Mouse (Mus musculus) lung, postnatal 0 days (tissue): ENCODE measurements around the gene B830017H08Rik. TPM values are rescaled to one million over a fixed set of nuclear protein-coding genes. Genes with fewer than 3 reads are reported as not detected.
A peak's percentile ranks its signal among the peaks of the same experiment; 100 is the strongest.

Experiments used
- ATAC-seq: fragments of 200-750 bp; cut with Nextera tagmentation; 2 replicates; pipeline ENCODE4 v1.8.0; 2017; ENCODE audit warnings: moderate library complexity
- DNase-seq: peaks from one replicate; pipeline ENCODE4 v3.0.0-alpha.2; 2016; ENCODE audit warnings: low spot score
- H3K27ac ChIP-seq: fragments of 300-500 bp; sonication (generic); 2 replicates; pipeline ENCODE4 v1.5.1; 2014; ENCODE audit warnings: antibody characterized with exemption, mild to moderate bottlenecking, low read length, mixed read lengths
- H3K27me3 ChIP-seq: fragments of 300-500 bp; sonication (generic); replicated peaks from 2 replicates; pipeline ENCODE4 v1.6.1; 2014; ENCODE audit warnings: low read length, mixed read lengths; ENCODE audit not compliant: insufficient read depth
- H3K36me3 ChIP-seq: fragments of 300-500 bp; sonication (generic); 2 replicates; pipeline ENCODE4 v1.6.1; 2014; ENCODE audit warnings: low read length, mixed read lengths; ENCODE audit not compliant: insufficient read depth
- H3K4me1 ChIP-seq: fragments of 300-500 bp; sonication (generic); 2 replicates; pipeline ENCODE4 v1.6.1; 2014; ENCODE audit warnings: antibody characterized with exemption, low read depth, low read length, mixed read lengths; ENCODE audit not compliant: insufficient read depth
- H3K4me2 ChIP-seq: fragments of 300-500 bp; sonication (generic); replicated peaks from 2 replicates; pipeline ENCODE4 v1.6.1; 2014; ENCODE audit warnings: low read depth, mild to moderate bottlenecking, low read length, moderate library complexity, mixed read lengths
- H3K4me3 ChIP-seq: fragments of 300-500 bp; sonication (generic); 2 replicates; pipeline ENCODE4 v1.5.1; 2014; ENCODE audit warnings: low read depth, low read length
- H3K9ac ChIP-seq: fragments of 300-500 bp; sonication (generic); replicated peaks from 2 replicates; pipeline ENCODE4 v1.6.1; 2014; ENCODE audit warnings: low read depth, mild to moderate bottlenecking
- H3K9me3 ChIP-seq: fragments of 300-500 bp; sonication (generic); 2 replicates; pipeline ENCODE4 v1.6.1; 2016; ENCODE audit warnings: low read length, mixed read lengths
- CTCF ChIP-seq: IDR thresholded peaks from 2 replicates; pipeline ENCODE4 v1.5.1; 2016; ENCODE audit warnings: antibody characterized with exemption, mild to moderate bottlenecking
- EP300 ChIP-seq: IDR thresholded peaks from 2 replicates; pipeline ENCODE4 v1.6.1; 2016; ENCODE audit warnings: antibody characterized with exemption, mild to moderate bottlenecking, control low read depth
- WGBS: fragments of 180-500 bp; shearing (Covaris S2); extraction: QIAGEN DNeasy Blood & Tissue Kit; methylation state at CpG from one replicate; pipeline ENCODE4 v1.1.7; 2014; 5-methylcytosine and 5-hydroxymethylcytosine counted together
- polyA plus RNA-seq: library from polyadenylated mRNA; unstranded; fragments of >200 nt; fragmentation: Nextera tagmentation; extraction: Ambion mirVana; gene quantifications from 2 replicates; pipeline ENCODE4 v1.2.1, GENCODE M21; 2015

The B830017H08Rik gene
- polyA plus RNA-seq, 1 experiment from 2014 or later = not detected

DNA sequence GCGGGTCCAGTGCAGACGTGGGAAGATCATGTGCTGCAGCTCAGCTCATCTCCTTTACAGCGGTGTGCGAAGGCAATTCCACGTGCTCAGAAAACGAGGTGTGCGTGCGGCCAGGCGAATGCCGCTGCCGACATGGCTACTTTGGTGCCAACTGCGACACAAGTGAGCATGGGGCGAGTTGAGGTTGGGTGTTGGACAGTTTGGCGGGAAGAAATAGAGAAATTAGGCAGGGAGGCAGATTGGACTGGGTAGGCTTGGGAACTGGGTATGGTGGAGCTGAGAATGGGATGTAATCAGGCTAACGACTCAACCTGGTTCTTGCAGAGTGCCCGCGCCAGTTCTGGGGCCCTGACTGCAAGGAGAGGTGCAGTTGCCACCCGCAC, 30.5 kb upstream of the B830017H08Rik start:
- Histone ChIP-seq H3K4me1 (peaks cover 32% of the 10 kb centered on the region), H3K9ac (no peak overlapping the region)
- whole genome bisulfite sequencing = 31% methylated on average over 18 of the region's 18 CpGs

DNA sequence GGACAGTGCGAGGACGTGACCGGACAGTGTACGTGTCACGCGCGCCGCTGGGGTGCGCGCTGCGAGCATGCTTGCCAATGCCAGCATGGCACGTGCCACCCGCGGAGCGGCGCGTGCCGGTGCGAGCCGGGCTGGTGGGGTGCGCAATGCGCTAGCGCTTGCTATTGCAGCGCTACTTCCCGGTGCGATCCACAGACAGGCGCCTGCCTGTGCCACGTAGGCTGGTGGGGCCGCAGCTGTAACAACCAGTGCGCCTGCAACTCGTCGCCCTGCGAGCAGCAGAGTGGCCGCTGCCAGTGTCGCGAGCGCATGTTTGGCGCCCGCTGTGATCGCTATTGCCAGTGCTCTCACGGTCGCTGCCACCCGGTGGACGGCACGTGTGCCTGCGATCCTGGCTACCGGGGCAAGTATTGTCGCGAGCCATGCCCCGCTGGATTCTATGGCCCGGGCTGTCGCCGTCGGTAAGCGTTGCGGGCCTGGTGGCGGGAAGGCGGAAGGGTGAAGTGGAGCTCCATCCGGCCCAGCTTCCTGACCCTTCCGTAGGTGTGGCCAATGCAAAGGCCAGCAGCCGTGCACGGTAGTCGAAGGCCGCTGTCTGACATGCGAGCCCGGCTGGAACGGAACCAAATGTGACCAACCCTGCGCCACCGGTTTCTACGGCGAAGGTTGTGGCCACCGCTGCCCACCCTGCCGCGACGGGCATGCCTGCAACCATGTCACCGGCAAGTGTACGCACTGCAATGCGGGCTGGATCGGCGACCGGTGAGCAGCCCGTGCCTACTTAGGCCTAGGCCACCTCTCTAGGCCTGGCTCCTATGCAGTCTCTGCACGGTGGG, 29.9 kb upstream of the B830017H08Rik start:
- Histone ChIP-seq H3K4me3 (peak overlapping the region; percentile 28), H3K4me1 (peaks cover 36% of the 10 kb centered on the region), H3K9me3 (no peaks in the 10 kb centered on the region), H3K27ac (no peak overlapping the region), H3K27me3 (peaks cover 38% of the 10 kb centered on the region), H3K9ac (no peak overlapping the region), H3K36me3 (no peaks in the 10 kb centered on the region), H3K4me2 (peak overlapping the region; percentile 46)
- TF ChIP-seq EP300 = no peak
- TF ChIP-seq CTCF = peak; percentile 42
- ATAC-seq = no peak
- peak; percentile 39 for DNase-seq
- 16% methylated on average over 83 of the region's 83 CpGs for WGBS

More for the DNA sequence above, 30.5 kb upstream of the B830017H08Rik start:
- TF ChIP-seq EP300 (no peak), CTCF (no peak)
- 0 out of 2 replicates have a peak overlapping the region, but pooled peaks have one; percentile 28 for H3K4me3 ChIP-seq
- H3K36me3 ChIP-seq = no peaks in the 10 kb centered on the region
- no peaks in the 10 kb centered on the region for H3K9me3 ChIP-seq
- no peak overlapping the region for H3K27ac ChIP-seq
- ATAC-seq (no peak), DNase-seq (no peak)
- peak overlapping the region; percentile 46 for H3K4me2 ChIP-seq
- H3K27me3 ChIP-seq = peaks cover 38% of the 10 kb centered on the region

DNA sequence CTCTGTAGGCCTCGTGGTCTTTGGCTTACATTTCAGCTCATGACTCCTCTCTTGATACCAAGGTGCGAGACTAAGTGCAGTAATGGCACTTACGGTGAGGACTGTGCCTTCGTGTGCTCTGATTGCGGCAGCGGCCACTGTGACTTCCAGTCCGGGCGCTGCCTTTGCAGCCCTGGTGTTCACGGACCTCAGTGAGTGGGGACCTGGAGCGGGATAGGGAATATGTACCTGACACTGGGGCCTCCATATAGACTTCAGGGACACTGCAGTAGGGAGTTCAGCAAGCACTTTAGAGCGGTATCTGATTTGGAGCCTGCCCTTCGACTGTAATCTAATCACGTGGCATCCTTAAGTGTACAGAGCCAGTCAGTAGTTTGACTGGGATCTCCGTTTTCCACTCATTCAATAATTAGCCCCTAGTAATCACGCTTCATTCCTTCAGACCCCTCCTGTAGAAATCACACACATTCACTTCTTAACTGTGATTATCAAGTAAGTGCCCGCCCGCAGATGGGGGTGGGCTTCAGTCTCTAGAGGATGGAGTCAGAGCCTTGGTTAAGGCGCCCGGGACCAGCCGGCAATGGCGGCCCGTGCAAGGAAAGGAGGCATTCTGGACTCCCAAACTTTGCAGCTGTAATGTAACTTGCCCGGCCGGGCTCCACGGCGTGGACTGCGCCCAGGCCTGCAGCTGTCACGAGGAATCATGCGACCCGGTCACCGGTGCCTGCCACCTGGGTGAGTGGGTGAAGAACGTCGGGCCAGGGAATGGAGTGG, 29.1 kb upstream of the B830017H08Rik start:
- H3K4me1 ChIP-seq = peaks cover 36% of the 10 kb centered on the region
- peak overlapping the region; percentile 28 for H3K4me3 ChIP-seq
- DNase-seq (no peak), ATAC-seq (no peak)
- H3K36me3 ChIP-seq = no peaks in the 10 kb centered on the region
- H3K9ac ChIP-seq = no peak overlapping the region
- no peaks in the 10 kb centered on the region for H3K9me3 ChIP-seq
- H3K27ac ChIP-seq = no peak overlapping the region
- 41% methylated on average over 33 of the region's 33 CpGs for WGBS
- TF ChIP-seq CTCF (no peak), EP300 (no peak)
- peaks cover 38% of the 10 kb centered on the region for H3K27me3 ChIP-seq
- H3K4me2 ChIP-seq = peak overlapping the region; percentile 46

DNA sequence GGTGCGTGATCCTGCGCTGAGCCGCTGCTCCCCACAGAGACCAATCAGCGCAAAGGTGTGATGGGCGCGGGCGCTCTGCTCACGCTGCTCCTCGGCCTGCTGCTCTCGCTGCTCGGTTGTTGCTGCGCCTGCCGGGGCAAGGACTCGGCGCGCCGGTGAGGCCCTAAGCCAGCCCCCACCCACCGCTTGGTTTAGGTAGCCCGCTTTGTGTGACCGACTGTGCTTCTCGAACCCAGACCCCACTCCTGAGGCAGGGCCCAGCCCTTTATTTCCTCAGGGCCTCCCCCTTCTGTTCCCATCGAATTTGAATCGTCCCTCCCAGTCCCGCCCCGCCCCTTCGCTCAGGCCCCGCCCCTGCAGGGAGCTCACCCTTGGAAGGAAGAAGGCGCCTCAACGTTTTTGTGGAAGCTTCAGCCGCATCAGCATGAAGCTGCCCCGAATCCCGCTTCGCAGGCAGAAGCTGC, 28.4 kb upstream of the B830017H08Rik start:
- Histone ChIP-seq H3K4me3 (peak overlapping the region; percentile 14; the same call in 1 of the 2 replicates), H3K27me3 (peaks cover 33% of the 10 kb centered on the region), H3K4me2 (peak overlapping the region; percentile 42), H3K9ac (no peak overlapping the region), H3K4me1 (peaks cover 36% of the 10 kb centered on the region), H3K27ac (no peak overlapping the region), H3K36me3 (no peaks in the 10 kb centered on the region), H3K9me3 (no peaks in the 10 kb centered on the region)
- TF ChIP-seq EP300 (no peak), CTCF (no peak)
- ATAC-seq (peak; percentile 16), DNase-seq (peak; percentile 51)
- 11% methylated on average over 33 of the region's 33 CpGs for WGBS

DNA sequence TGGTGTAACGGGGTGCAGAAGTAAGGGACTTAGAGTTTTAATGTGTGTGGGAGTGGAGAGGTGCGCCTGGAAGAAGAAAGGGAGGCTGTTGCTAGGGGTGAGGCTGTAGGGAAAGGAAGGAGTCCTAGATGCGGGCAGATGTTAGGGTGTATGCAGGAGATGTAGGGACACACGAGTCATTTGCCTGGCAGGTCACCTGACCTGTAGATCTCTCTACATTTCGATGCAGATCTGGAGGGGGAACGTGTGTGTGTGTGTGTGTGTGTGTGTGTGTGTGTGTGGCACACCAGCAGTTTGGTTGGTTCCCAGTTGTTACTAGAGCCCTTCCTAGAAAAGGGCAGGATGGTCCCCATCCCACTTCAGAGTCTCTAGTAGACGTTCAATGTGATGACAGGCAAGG, 27.9 kb upstream of the B830017H08Rik start:
- ATAC-seq (no peak), DNase-seq (no peak)
- H3K27ac ChIP-seq = no peak overlapping the region
- TF ChIP-seq EP300 (no peak), CTCF (no peak)
- H3K36me3 ChIP-seq = no peaks in the 10 kb centered on the region
- 53% methylated on average over 6 of the region's 7 CpGs for WGBS
- H3K9ac ChIP-seq = no peak overlapping the region
- peaks cover 36% of the 10 kb centered on the region for H3K4me1 ChIP-seq
- H3K4me3 ChIP-seq = no peak overlapping the region
- peaks cover 31% of the 10 kb centered on the region for H3K27me3 ChIP-seq
- H3K9me3 ChIP-seq = no peaks in the 10 kb centered on the region
- H3K4me2 ChIP-seq = peak overlapping the region; percentile 42

DNA sequence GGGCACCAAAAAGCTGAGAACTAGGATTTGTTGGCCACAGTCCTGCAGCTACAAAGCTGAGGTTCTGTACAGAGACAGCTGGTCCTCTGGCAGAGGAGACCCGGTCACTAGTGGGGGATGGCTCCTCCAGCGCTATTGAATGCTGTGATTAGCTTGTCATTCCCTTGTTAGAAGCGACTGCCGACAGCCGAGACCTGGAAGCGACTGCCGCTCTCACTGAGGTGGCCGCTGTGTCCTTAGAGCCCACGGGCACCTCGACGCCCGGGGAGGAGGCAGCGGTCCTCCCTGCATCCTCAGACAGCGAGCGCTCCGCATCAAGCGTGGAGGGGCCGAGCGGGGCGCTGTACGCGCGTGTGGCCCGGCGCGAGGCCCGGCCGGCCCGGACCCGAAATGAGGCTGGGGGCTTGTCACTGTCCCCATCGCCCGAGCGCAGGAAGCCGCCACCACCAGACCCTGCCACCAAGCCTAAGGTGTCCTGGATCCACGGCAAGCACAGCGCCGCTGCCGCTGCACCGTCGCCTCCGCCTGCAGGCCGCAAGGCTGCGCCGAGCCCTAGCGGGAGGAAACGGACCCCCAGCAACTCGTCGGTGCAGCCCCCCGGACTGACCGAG, 26.2 kb upstream of the B830017H08Rik start:
- peak overlapping the region; percentile 33 for H3K4me3 ChIP-seq
- DNase-seq (peak; percentile 41), ATAC-seq (no peak)
- H3K27ac ChIP-seq = no peak overlapping the region
- H3K9ac ChIP-seq = 0 out of 2 replicates have a peak overlapping the region, but pooled peaks have one; percentile 19
- no peak for TF ChIP-seq EP300
- no peak for TF ChIP-seq CTCF
- WGBS = 14% methylated on average over 47 of the region's 50 CpGs
- no peaks in the 10 kb centered on the region for H3K9me3 ChIP-seq
- peaks cover 30% of the 10 kb centered on the region for H3K27me3 ChIP-seq
- peak overlapping the region; percentile 76 for H3K4me2 ChIP-seq
- peaks cover 36% of the 10 kb centered on the region for H3K4me1 ChIP-seq
- H3K36me3 ChIP-seq = no peaks in the 10 kb centered on the region
